Mouse (Mus musculus) kidney, adult 9 months (tissue): ENCODE results near the gene Nek9.
"Not testable (repeated sequence)": the region's sequence is repeated elsewhere in the genome, so short reads cannot be mapped to it uniquely, and the experiment has no call there.

Experiments used
- DNase-seq: peaks from one replicate; pipeline ENCODE4 v3.0.0; 2022

The Nek9 gene

DNA sequence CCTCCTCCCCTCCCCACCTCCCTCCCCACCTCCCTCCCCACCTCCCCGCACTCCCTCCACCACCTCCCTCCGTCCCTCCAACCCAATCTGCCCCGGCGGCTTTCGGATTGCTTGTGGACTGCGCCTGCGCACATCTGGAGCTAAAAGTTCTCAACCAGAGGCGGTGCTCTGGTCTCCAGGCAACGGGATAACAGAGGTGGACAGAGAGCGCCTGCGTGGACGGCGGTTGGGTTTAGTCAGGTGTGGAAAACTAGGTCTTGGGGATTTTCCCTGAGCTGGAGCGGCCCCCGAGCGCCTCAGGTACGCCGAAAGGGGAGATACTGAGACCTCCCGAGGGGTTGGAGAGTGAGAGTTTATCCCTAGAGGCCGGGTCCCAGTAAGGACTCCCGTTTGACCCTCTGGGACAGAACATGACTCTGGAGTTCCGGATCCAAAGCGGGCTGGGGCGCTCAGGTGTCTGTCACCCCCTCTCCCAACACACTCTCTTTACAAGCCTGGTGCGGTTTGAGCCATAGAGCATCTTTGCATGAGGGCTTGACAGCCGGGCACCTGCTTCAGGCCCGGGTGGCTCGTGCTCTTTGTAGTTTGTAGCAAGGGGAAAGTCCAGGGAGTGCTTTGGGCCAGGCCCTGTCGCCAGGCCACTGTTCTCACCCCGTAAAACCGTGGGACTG lies 50.5 kb downstream of the Nek9 start, which contains the start of gene Zc2hc1c:
Zc2hc1c (plus strand) TSS at position 106 of the 671 bp plus-strand sequence.
- DNase-seq = peak; percentile 97

DNA sequence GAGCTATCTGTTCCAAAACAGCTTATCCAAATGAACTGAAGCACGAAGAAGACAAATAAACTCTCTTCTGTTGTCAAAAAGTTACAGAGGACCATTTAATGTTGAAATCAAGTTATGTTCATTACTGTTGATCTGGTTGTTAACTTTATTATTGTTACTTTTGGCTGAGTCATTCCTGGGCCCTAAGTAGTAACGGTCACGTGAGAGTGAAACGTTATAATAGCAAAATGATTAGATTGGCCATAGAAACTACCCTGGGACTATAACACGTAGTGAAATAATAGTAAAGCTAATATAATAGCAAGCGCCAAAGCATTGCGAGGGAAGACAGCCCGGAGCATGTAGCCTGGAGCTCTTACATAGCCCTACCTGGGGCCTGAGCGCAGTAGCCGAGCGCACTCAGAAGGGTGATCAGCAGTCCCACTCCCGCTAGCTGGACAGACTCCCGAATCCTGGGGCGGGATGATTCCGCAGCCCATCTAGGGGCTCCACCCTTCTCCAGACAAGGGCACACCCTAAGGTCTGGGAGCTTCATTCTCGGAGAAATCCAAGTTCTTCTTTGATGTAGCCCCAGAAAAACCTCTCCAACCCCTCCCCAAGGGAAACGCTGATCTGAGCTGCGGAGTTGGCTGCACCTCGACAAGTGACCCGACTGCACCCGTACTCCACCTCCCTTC lies 51.2 kb downstream of the Nek9 start, which contains the start of gene Acyp1:
Acyp1 (minus strand) TSS at position 630 of the 677 bp plus-strand sequence.
- no peak for DNase-seq

DNA sequence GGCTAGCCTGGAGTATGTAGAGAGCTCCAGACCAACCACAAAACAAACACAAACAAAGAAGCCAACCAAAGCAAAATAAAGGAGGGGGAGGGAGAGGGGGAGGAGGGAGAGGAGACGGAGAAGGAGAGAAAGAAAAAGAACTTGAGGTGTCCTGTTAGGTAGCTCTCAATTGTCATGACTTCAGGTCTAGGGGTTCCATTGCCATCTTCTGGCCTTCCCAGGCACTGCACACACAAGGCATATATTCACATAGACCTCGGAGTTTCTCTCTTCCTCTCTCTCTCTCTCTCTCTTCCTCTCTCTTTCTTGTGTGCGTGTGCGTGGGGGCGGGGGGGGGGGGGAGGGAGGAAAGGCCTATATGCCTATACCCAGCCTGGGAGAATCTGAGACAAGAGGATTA lies 52.2 kb downstream of the Nek9 start:
- peak; percentile 41 for DNase-seq

DNA sequence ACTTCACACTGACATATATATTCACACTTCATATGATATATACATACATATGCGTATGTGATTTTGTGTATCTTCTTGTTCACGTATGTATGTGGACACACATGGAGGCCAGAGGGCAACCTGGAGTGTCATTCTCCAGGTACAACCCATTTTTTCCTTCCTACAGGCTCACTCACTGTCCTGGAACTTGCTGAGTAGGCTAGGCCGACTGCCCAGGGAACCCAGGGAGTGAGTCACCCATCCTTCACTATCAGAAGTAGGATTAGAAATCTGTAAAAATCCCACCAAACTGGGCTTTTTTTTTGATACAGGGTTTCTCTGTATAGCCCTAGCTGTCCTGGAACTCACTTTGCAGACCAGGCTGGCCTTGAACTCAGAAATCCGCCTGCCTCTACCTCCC lies 54.2 kb downstream of the Nek9 start:
- no peak for DNase-seq

DNA sequence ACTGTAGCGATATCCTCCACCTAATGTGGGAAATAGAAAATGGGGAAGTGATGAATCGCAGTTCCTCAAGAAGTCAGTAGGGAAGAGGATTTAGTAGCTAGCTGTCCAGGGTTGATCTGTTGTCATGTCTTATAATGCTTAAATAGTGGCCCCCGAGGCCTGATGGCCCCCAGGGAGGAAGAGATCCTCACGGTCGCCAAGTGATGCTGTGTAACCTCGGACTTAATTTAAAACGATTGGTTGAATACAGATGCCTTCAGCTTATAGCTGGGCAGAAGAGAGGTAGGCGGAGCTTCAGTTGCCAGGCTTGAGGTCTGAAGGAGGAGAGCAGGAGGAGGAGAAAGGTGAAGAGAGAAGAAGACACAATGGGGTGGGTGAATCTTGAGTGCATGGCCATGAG lies 54.8 kb downstream of the Nek9 start:
- no peak for DNase-seq

DNA sequence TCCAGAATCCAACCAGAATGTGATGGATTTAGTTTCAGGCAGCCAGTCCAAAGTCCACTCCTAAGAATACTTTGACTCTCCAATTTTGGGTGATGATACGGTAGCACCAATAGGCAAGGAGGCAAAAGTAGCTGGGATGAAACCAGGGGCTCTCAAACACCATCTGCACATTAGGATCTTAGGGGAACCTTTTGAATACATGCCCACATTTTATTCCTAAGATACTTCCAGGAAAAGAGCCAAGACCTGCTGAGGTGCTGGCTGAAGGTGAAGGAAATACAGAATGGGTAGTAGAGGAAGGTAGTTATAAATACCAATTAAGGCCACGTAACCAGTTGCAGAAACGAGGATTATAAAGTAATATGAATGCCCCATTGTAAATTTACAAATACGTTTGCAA lies 57.4 kb downstream of the Nek9 start:
- not testable (repeated sequence) for DNase-seq

DNA sequence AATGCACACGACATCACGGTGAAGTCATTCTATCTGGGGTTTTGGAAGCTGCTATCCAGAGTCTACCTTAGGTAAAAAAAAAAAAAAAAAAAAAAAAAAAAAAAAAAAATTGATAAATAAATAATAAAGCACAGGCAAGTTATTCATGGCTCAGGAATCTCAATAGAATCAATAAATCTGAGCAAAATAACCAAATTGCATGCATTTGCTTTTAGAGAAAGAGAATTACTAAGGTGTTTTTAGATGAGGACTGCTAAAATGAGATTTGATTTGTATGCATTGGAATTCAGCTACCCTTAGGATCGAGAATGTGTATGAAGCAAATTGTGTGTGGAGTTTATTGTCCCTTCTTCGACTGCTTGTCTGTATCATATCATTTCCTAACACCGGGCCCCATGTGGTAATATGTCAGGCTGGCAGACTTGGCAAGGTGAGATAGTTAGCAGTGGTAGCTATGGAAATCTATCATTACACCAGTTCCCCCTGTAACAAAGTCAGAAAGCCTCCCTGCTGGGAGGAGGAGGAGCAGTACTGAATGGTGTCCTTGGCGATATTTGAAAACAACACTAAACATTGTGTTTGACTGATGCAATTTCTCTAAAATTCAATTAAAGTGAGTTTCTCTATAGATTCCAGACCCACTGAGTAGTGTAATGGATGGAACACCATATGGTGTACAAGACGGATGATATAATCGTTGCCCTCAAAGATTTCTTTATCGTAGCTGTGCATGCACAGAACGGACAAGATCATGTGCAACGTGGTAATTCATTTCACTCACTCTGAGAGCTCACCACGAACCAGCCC lies 58.1 kb downstream of the Nek9 start:
- DNase-seq = no peak

DNA sequence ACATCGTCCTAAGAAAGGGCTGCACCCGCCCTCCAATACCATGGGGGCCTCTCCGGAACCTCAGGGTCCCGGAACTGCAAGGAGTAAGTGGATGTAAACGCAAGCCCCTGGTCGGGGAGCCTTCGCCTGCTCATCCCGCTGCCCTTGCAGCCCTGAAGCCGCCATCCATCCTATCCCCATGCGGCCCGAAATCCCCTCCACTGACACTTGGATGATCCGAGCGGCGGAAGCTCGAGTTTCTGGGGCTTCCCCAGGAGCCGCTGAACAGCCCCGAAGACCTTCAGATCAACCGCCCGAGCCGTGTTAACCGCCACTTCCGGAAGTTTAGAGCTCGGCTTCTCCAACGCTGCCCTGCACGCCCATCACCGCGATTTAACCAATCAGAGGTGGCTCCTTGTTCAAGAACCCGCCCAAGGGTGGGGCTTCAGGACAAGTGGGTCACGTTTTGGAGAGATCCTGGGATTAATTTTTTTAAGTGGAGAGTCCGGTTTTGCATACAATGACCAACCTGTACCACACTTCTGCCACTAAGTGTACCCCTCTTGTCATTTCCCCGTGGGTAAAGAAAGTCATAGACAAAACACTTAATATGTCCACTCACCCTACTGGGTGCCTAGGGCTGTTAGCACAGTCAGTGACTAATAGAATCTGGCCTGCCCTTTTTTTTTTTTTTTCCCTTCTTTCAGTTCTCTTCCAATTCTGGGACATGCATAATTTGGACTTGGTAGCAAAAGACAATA lies 58.9 kb downstream of the Nek9 start:
- peak; percentile 99 for DNase-seq

DNA sequence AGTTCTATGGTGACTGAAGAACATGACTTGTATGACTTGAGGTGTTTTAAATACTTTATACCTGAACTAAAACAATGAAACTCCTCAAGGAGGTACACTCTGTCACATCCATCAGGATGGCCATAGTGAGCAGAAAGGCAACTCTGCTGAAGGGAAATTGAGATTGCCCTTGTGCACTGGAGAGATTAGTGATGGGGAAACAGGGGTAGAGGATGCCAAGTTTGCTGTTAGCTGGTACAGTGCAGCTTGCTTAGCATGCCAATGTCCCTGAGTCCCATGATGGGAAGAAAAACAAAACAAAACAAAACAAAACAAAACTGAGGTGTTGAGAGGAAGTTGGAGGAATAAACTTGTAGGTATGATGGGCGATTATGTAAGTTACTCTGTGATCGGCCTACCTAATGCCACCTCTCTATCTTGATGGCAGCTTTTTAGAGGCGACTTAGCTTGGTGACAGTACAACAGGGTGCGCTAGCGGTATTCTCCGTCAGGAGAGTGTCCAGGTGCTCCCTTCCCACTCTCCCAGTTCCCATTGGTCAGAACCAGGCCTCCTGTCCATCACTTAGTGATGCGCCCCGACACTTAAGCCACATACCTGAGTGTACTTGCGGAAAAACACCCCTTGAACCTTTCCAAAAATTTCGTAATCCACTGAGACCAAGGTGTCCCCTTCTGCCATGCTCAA lies 59.6 kb downstream of the Nek9 start:
- DNase-seq = no peak

DNA sequence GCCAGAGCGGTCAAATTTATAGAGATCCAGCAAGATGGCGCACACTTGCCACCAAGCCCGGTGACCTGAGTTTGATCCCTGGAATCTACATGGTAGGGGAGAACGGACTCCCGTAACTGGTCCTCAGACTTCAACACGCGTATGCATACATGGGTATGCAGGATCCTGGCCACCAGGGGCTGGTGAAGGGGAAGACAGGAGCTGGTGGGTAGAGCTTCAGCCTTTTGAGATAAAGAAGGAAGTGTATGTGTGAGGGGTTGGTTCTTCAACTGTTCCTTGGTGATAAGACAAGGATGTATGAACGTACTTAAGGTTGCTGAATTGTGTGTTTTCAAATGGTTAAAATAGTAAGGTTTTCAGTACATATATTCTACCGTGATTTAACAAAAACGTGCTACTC lies 60.2 kb downstream of the Nek9 start:
- DNase-seq = no peak

DNA sequence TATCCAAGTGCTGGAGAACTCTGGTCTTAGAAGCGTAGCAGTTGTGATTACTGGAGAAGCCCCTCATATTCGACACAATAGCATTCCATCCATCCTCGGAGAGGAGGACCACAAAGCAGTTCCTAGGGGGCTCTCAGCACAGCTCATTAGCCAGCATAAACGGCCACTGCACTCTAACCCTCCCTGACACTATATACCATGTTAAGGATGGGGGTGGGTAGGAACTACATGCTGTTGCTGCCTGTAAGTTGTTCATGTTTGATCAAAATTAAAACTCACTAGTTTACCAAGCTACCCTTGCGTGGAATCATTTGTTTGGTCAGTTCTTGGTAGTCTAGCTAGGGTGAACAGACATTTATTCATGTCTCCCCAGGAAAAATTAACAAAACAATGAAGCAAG lies 62.9 kb downstream of the Nek9 start:
- DNase-seq = no peak

DNA sequence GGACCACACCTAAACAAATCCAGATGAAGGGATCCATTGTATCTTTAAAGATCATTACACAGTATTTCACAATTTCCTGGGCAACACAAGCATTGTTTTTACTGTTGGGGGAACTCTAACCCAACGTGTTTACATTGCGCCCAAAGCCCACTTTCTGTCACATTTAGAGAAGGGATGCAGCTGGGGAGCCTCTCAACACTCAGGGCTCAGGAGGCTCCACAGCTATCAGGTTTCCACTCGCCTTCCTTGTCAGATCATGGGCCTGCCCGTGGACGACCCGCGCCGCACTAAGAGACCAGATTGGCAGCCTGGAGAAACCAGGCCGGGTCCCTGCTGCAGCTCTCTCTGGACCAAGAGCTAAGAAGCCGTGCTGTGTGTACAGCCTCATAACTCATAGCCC lies 65.7 kb downstream of the Nek9 start:
- DNase-seq = no peak

DNA sequence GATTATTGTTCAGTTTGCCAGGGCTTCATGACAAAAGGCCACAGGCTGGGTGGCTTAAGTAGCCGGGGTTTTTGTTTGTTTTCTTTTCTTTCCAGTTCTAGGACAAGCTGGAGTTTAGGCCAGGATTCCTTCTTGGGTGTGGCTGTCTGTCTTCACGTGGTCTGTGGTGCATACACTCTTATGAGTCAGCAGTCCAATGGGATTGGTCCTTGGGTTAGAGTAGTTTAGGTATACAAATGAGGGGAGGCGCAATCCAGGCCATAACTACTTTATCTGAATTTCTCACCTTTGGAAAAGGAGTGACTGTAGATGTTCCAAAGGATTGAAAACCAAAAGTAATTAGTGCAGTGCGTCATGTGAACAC lies 67.3 kb downstream of the Nek9 start:
- no peak for DNase-seq

DNA sequence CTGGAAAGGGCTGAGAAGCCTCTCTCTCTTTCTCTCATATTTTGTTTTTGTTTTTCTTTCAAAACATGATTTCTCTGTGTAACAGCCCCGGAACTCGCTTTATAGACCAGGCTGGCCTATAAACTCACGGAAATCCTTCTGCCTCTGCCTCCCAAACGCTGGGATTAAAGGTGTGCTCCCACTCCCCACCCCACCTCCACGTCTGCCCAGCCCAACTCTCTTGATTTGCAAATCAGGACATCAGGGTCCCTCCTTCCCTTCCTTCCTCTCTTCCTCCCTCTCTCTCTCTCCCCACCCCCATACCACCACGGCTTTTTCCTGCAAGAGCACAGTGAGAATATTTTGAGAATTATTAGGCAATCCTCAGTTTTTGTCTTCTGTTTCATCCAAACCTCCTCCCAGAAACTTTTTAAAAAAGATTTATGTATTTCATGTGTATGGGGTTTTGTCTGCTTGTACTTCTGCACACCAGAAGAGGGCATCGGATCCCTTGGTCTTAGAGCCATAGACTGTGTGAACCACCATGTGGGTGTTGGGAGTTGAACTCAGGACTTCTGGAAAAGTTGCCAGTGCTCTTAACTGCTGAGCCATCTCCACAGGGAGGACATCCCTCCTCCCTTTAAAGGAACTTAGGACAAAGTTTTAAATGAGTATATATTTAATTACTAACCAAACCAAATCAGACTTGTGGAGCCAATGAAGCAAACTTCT lies 67.9 kb downstream of the Nek9 start:
- no peak for DNase-seq

DNA sequence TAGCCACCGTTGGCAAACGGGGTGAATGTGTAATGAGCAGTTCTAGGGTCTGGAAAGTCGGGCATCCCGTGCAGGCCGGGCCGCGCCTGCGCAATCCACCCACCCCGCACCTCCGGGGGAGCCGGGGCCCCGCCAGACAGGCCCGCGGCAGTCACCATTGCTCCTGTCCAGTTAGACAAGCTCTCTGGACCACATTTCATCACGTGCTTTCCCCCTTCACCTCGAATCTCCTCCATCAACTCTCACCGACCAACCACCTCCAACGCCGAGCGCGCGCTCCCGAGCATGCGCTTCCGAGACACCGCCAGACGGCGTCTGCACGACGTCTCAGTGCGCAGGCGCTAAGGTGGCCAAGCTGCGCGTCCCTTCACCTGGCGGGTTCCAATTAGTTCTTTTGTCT lies 68.8 kb downstream of the Nek9 start, which contains the start of gene Mlh3:
Mlh3 (minus strand) TSS at position 281 of the 400 bp plus-strand sequence.
- DNase-seq = peak; percentile 89

DNA sequence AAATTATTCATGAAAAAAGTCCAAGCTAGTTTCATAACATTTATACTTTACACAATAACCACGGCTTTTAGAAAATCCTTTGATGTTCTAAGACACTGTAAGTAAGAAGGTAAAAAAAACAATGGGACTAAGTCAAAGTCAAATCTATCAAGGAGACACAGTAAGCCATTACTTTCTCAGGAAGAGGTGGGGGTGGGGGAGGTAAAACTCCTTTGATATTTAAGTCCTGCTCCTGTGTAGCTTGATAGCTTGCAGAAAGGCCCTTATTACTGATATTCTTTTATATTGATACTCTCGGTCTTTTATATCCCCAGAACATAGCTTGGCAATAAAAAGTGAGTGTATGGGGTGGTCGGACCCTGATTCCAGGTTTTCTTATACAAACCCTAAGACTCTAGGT lies 69.3 kb downstream of the Nek9 start:
- no peak for DNase-seq

DNA sequence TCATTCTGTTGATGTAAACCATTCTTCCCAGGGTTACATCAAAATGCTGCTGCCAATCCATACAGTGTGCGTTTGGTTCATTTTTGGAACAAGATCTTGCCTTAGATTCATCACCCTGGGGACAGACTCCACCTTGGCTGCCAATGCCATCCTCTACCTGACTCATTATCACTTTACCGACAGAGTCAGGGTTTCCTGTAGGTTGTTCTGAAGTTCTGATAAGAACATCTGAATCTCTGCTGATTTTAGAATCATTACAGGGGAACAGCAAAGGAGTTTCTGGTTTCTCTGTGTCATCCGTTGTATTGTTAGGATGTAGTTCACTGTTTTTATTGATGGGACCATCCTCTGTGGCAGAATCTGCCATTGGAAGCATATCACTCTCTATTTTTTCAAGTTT lies 72.9 kb downstream of the Nek9 start:
- no peak for DNase-seq

DNA sequence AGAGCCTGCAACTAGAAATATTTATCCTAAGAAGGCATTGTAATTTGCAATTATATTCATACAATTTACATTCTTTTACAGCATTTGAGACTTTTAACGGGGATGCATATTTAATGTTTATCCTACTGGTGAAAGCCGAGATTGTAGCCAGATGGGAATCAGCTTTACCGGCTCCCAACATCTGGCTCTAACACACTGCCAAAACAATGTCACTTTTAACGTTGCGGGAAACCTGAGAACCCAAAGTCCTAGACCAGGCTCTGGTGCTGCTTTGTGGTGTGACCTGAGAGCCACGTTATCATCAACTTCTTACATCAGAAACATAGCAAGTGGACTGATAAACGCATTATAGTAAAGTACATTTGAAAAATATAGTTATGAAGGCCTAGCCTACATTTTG lies 74.2 kb downstream of the Nek9 start:
- no peak for DNase-seq

DNA sequence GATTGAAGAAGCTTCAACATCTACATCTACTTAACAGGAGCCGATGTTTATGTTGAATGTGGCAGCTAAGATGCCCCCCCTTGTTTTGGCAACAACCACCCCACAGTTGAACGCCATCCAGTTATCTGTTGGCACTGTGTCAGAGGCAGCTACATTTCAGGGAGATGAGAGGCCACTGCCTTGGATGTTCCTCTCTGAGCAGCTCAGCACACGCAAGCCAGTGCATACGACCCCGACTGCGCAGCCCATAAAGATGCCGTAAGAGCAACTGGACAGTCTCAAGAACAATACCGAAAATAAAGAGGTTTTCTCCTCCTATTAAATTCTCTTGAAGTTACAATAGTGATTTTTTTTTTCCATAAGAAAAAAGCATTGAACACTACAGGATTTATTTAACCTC lies 74.6 kb downstream of the Nek9 start:
- DNase-seq = no peak

DNA sequence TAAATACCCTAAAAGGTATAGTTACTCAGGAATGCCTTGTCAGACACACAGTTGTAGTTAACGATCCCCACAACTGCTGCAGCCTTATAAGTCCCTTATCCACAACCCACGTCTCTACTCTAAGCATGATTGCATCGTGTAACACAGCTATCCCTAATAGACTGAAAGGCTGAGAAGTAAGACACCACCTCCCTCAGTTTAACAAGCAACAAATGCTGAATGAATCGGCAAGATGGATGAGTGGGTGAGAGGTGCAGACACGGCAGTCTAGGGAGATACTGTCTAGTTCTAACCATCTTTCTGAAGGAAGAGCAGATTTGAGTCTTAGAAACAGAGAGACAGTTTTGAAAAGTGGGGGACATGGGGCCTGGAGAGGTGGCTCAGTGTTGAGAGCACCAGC lies 76.0 kb downstream of the Nek9 start:
- no peak for DNase-seq

DNA sequence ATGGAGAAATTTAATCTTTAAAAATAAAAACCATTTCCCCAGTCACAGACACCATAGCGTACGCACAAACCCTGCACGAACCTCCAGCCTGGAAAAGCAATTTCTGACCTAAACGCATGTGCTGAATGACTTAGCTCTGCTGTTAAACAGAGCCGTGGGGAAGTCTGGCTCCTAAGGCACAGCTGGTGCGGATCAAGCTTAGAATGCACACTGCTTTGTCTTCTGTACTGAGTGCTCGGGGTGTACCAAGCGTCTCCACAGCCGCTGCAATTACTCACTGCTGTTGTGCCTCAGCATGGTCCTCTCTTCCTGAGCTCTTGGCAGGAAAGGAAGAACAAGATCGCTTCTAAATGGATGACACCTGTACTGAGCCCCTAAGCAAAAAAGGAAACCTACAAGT lies 76.7 kb downstream of the Nek9 start:
- DNase-seq = no peak
